Mouse (Mus musculus) erythroblast, embryonic 14.5 days (primary cell): ENCODE data around the gene Cldn20.

Experiments used
- GATA1 ChIP-seq: IDR thresholded peaks from 2 replicates; pipeline ENCODE4 v1.6.1; 2012; ENCODE audit warnings: low read length, inconsistent platforms, mixed read lengths
- TAL1 ChIP-seq: IDR thresholded peaks from 3 replicates; pipeline ENCODE4 v1.6.1; 2012; ENCODE audit warnings: low read length, inconsistent platforms, mixed read lengths

- TF ChIP-seq GATA1, result no peak
- TF ChIP-seq TAL1, result no peak
These were observed 15.4 kb downstream of the Cldn20 start for GRCm38 (mm10) chr17:3547725-3548124.
